Mouse (Mus musculus) ovary, adult 18-20 months (tissue): ENCODE measurements around the gene Slc36a2.

Source experiments
- DNase-seq: peaks from one replicate; pipeline ENCODE4 v3.0.0; 2022; ENCODE audit warnings: low spot score, mixed read lengths

The Slc36a2 gene

GRCm38 (mm10) chr11:55184246-55184645 is 631 bp downstream of the Slc36a2 start:
- no peak for DNase-seq

GRCm38 (mm10) chr11:55183124-55183523 is 1.8 kb downstream of the Slc36a2 start:
- DNase-seq: no peak

- DNase-seq: no peak
These were observed 5.0 kb downstream of the Slc36a2 start for GRCm38 (mm10) chr11:55179856-55180255.

GRCm38 (mm10) chr11:55178830-55179229 is 6.0 kb downstream of the Slc36a2 start:
- no peak for DNase-seq

GRCm38 (mm10) chr11:55170501-55170900 is 14.4 kb downstream of the Slc36a2 start:
- no peak for DNase-seq

GRCm38 (mm10) chr11:55168914-55169313 is 16.0 kb downstream of the Slc36a2 start:
- no peak for DNase-seq

- no peak for DNase-seq
These were observed 16.4 kb downstream of the Slc36a2 start for GRCm38 (mm10) chr11:55168504-55168903.

GRCm38 (mm10) chr11:55165748-55166147 is 19.1 kb downstream of the Slc36a2 start:
- DNase-seq: no peak

GRCm38 (mm10) chr11:55164723-55165122 is 20.2 kb downstream of the Slc36a2 start:
- DNase-seq: no peak

- DNase-seq: no peak
These were observed 22.2 kb downstream of the Slc36a2 start for GRCm38 (mm10) chr11:55162670-55163069.

GRCm38 (mm10) chr11:55158785-55159359 is 26.0 kb downstream of the Slc36a2 start:
- peak; percentile 64 for DNase-seq

GRCm38 (mm10) chr11:55155070-55155421 is 29.8 kb downstream of the Slc36a2 start:
- DNase-seq: no peak

- DNase-seq: no peak
These were observed 30.3 kb downstream of the Slc36a2 start for GRCm38 (mm10) chr11:55154398-55155069.

- DNase-seq: no peak
These were observed 33.3 kb downstream of the Slc36a2 start, which contains the start of gene Slc36a3 for GRCm38 (mm10) chr11:55151608-55152007. Gene Slc36a3 (minus strand): TSS chr11:55151708.

GRCm38 (mm10) chr11:55148461-55148860 is 36.4 kb downstream of the Slc36a2 start:
- no peak for DNase-seq

GRCm38 (mm10) chr11:55147423-55147822 is 37.5 kb downstream of the Slc36a2 start:
- DNase-seq: no peak

GRCm38 (mm10) chr11:55146855-55147254 is 38.0 kb downstream of the Slc36a2 start:
- no peak for DNase-seq

GRCm38 (mm10) chr11:55144011-55144410 is 40.9 kb downstream of the Slc36a2 start:
- DNase-seq: no peak

GRCm38 (mm10) chr11:55141502-55141901 is 43.4 kb downstream of the Slc36a2 start:
- DNase-seq: no peak

GRCm38 (mm10) chr11:55137646-55138045 is 47.2 kb downstream of the Slc36a2 start:
- DNase-seq: no peak

- no peak for DNase-seq
These were observed 47.9 kb downstream of the Slc36a2 start for GRCm38 (mm10) chr11:55136770-55137547.

- DNase-seq: no peak
These were observed 50.0 kb downstream of the Slc36a2 start for GRCm38 (mm10) chr11:55134871-55135270.

GRCm38 (mm10) chr11:55134407-55134806 is 50.5 kb downstream of the Slc36a2 start:
- no peak for DNase-seq
